Mouse (Mus musculus) kidney, embryonic 15.5 days (tissue): ENCODE results near the gene Slc8b1. TPM values are rescaled to one million over a fixed set of nuclear protein-coding genes. Genes with fewer than 3 reads are reported as not detected.

Source experiments
- ATAC-seq: fragments of 200-750 bp; cut with Nextera tagmentation; replicated peaks from 2 replicates; pipeline ENCODE4 v1.8.0; 2017; ENCODE audit warnings: moderate TSS enrichment; ENCODE audit not compliant: low FRiP score
- H3K27ac ChIP-seq: fragments of 300-500 bp; sonication (generic); 2 replicates; pipeline ENCODE4 v1.5.1; 2015; ENCODE audit warnings: mild to moderate bottlenecking, inconsistent platforms
- H3K27me3 ChIP-seq: fragments of 300-500 bp; sonication (generic); 2 replicates; pipeline ENCODE4 v1.6.1; 2015; ENCODE audit warnings: inconsistent platforms
- H3K36me3 ChIP-seq: fragments of 300-500 bp; sonication (generic); 2 replicates; pipeline ENCODE4 v1.6.1; 2015; ENCODE audit warnings: inconsistent platforms
- H3K4me1 ChIP-seq: fragments of 300-500 bp; sonication (generic); 2 replicates; pipeline ENCODE4 v1.6.1; 2015; ENCODE audit warnings: inconsistent platforms
- H3K4me2 ChIP-seq: fragments of 300-500 bp; sonication (generic); 2 replicates; pipeline ENCODE4 v1.6.1; 2015; ENCODE audit warnings: moderate library complexity, mild to moderate bottlenecking, inconsistent platforms
- H3K4me3 ChIP-seq: fragments of 300-500 bp; sonication (generic); replicated peaks from 2 replicates; pipeline ENCODE4 v1.5.1; 2015; ENCODE audit warnings: mild to moderate bottlenecking, inconsistent platforms
- H3K9ac ChIP-seq: fragments of 300-500 bp; sonication (generic); 2 replicates; pipeline ENCODE4 v1.6.1; 2015; ENCODE audit warnings: mild to moderate bottlenecking, inconsistent platforms
- H3K9me3 ChIP-seq: fragments of 300-500 bp; sonication (generic); replicated peaks from 2 replicates; pipeline ENCODE4 v1.6.1; 2016; ENCODE audit warnings: inconsistent platforms
- WGBS: fragments of 180-500 bp; shearing (Covaris S2); methylation state at CpG from one replicate; pipeline ENCODE4 v1.1.7; 2015; ENCODE audit warnings: mixed read lengths; 5-methylcytosine and 5-hydroxymethylcytosine counted together
- polyA plus RNA-seq: library from polyadenylated mRNA; unstranded; fragments of >200 nt; fragmentation: Nextera tagmentation; extraction: Ambion mirVana; gene quantifications from 2 replicates; pipeline ENCODE4 v1.2.1, GENCODE M21; 2015

Gene Slc8b1
- polyA plus RNA-seq, 1 experiment from 2014 or later = 9.7 TPM

- Histone ChIP-seq H3K4me3 (no peak overlapping the region), H3K9ac (no peak overlapping the region), H3K4me2 (no peak overlapping the region), H3K4me1 (peaks cover 71% of the 10 kb centered on the region), H3K9me3 (no peaks in the 10 kb centered on the region), H3K36me3 (no peaks in the 10 kb centered on the region), H3K27ac (peak overlapping the region; percentile 85), H3K27me3 (no peaks in the 10 kb centered on the region)
- no peak for ATAC-seq
- 58% methylated on average over 9 of the region's 9 CpGs for WGBS
These were observed 3.2 kb downstream of the Slc8b1 start for GRCm38 (mm10) chr5:120514031-120514677.

GRCm38 (mm10) chr5:120514754-120515153 lies 3.8 kb downstream of the Slc8b1 start:
- H3K4me1 ChIP-seq = peaks cover 71% of the 10 kb centered on the region
- H3K4me2 ChIP-seq = no peak overlapping the region
- ATAC-seq = 0 out of 2 replicates have a peak, but pooled peaks have one; percentile 7
- no peaks in the 10 kb centered on the region for H3K27me3 ChIP-seq
- no peaks in the 10 kb centered on the region for H3K9me3 ChIP-seq
- H3K27ac ChIP-seq = peak overlapping the region; percentile 85
- H3K9ac ChIP-seq = no peak overlapping the region
- peaks cover 2% of the 10 kb centered on the region; the same call in 1 of the 2 replicates for H3K36me3 ChIP-seq
- H3K4me3 ChIP-seq = no peak overlapping the region
- 12% methylated on average over 4 of the region's 4 CpGs for WGBS

GRCm38 (mm10) chr5:120515451-120515850 lies 4.5 kb downstream of the Slc8b1 start:
- Histone ChIP-seq H3K4me1 (peaks cover 70% of the 10 kb centered on the region), H3K27me3 (no peaks in the 10 kb centered on the region), H3K9ac (no peak overlapping the region), H3K4me3 (no peak overlapping the region), H3K27ac (peak overlapping the region; percentile 85), H3K4me2 (no peak overlapping the region), H3K36me3 (peaks cover 8% of the 10 kb centered on the region), H3K9me3 (no peaks in the 10 kb centered on the region)
- no peak for ATAC-seq
- 79% methylated on average over 7 of the region's 7 CpGs for WGBS

GRCm38 (mm10) chr5:120516221-120516984 lies 5.4 kb downstream of the Slc8b1 start:
- ATAC-seq = no peak
- no peaks in the 10 kb centered on the region for H3K27me3 ChIP-seq
- peaks cover 14% of the 10 kb centered on the region for H3K36me3 ChIP-seq
- peak overlapping the region; percentile 67; the same call in 1 of the 2 replicates for H3K27ac ChIP-seq
- no peak overlapping the region for H3K9ac ChIP-seq
- H3K4me2 ChIP-seq = no peak overlapping the region
- peaks cover 62% of the 10 kb centered on the region for H3K4me1 ChIP-seq
- no peaks in the 10 kb centered on the region for H3K9me3 ChIP-seq
- H3K4me3 ChIP-seq = no peak overlapping the region
- 52% methylated on average over 15 of the region's 15 CpGs for WGBS

GRCm38 (mm10) chr5:120517552-120517951 lies 6.6 kb downstream of the Slc8b1 start:
- Histone ChIP-seq H3K27me3 (no peaks in the 10 kb centered on the region), H3K36me3 (peaks cover 24% of the 10 kb centered on the region), H3K4me3 (no peak overlapping the region), H3K9me3 (no peaks in the 10 kb centered on the region), H3K4me2 (no peak overlapping the region), H3K9ac (no peak overlapping the region), H3K4me1 (peaks cover 50% of the 10 kb centered on the region), H3K27ac (0 out of 2 replicates have a peak overlapping the region, but pooled peaks have one; percentile 9)
- WGBS = 56% methylated on average over 9 of the region's 9 CpGs
- ATAC-seq = no peak

- H3K27ac ChIP-seq = no peak overlapping the region
- no peak for ATAC-seq
- no peaks in the 10 kb centered on the region for H3K9me3 ChIP-seq
- H3K4me3 ChIP-seq = no peak overlapping the region
- peaks cover 4% of the 10 kb centered on the region; the same call in 1 of the 2 replicates for H3K4me1 ChIP-seq
- H3K27me3 ChIP-seq = no peaks in the 10 kb centered on the region
- no peak overlapping the region for H3K4me2 ChIP-seq
- H3K36me3 ChIP-seq = peaks cover 46% of the 10 kb centered on the region
- WGBS = 90% methylated on average over 3 of the region's 3 CpGs
- H3K9ac ChIP-seq = no peak overlapping the region
These were observed 11.7 kb downstream of the Slc8b1 start for GRCm38 (mm10) chr5:120522649-120523048.

- WGBS = 92% methylated on average over 2 of the region's 2 CpGs
- H3K27ac ChIP-seq = no peak overlapping the region
- no peaks in the 10 kb centered on the region for H3K4me1 ChIP-seq
- no peak overlapping the region for H3K4me2 ChIP-seq
- no peaks in the 10 kb centered on the region for H3K27me3 ChIP-seq
- H3K9ac ChIP-seq = no peak overlapping the region
- peaks cover 57% of the 10 kb centered on the region for H3K36me3 ChIP-seq
- H3K4me3 ChIP-seq = no peak overlapping the region
- no peaks in the 10 kb centered on the region for H3K9me3 ChIP-seq
- 0 out of 2 replicates have a peak, but pooled peaks have one; percentile 44 for ATAC-seq
These were observed 13.8 kb downstream of the Slc8b1 start for GRCm38 (mm10) chr5:120524736-120525135.

- Histone ChIP-seq H3K9me3 (no peaks in the 10 kb centered on the region), H3K4me1 (no peaks in the 10 kb centered on the region), H3K9ac (no peak overlapping the region), H3K27me3 (no peaks in the 10 kb centered on the region), H3K4me3 (no peak overlapping the region), H3K36me3 (peaks cover 57% of the 10 kb centered on the region), H3K27ac (no peak overlapping the region), H3K4me2 (no peak overlapping the region)
- no peak for ATAC-seq
- WGBS = 31% methylated on average over 5 of the region's 5 CpGs
These were observed 14.8 kb downstream of the Slc8b1 start for GRCm38 (mm10) chr5:120525737-120526136.

- H3K4me2 ChIP-seq = no peak overlapping the region
- no peak overlapping the region for H3K9ac ChIP-seq
- peaks cover 59% of the 10 kb centered on the region for H3K36me3 ChIP-seq
- WGBS = 53% methylated on average over 11 of the region's 11 CpGs
- no peaks in the 10 kb centered on the region for H3K9me3 ChIP-seq
- H3K4me3 ChIP-seq = no peak overlapping the region
- no peaks in the 10 kb centered on the region for H3K4me1 ChIP-seq
- H3K27ac ChIP-seq = no peak overlapping the region
- no peaks in the 10 kb centered on the region for H3K27me3 ChIP-seq
- no peak for ATAC-seq
These were observed 15.3 kb downstream of the Slc8b1 start for GRCm38 (mm10) chr5:120526311-120526710.

GRCm38 (mm10) chr5:120527296-120527964 lies 16.5 kb downstream of the Slc8b1 start:
- no peaks in the 10 kb centered on the region for H3K27me3 ChIP-seq
- ATAC-seq = no peak
- no peaks in the 10 kb centered on the region for H3K9me3 ChIP-seq
- no peak overlapping the region for H3K4me2 ChIP-seq
- H3K4me1 ChIP-seq = no peaks in the 10 kb centered on the region
- peaks cover 51% of the 10 kb centered on the region for H3K36me3 ChIP-seq
- WGBS = 80% methylated on average over 17 of the region's 20 CpGs
- no peak overlapping the region for H3K4me3 ChIP-seq
- no peak overlapping the region for H3K9ac ChIP-seq
- H3K27ac ChIP-seq = no peak overlapping the region

- Histone ChIP-seq H3K9me3 (no peaks in the 10 kb centered on the region), H3K4me2 (no peak overlapping the region), H3K27ac (no peak overlapping the region), H3K27me3 (no peaks in the 10 kb centered on the region), H3K4me3 (no peak overlapping the region), H3K9ac (no peak overlapping the region), H3K4me1 (peaks cover 29% of the 10 kb centered on the region), H3K36me3 (peaks cover 29% of the 10 kb centered on the region)
- 82% methylated on average over 8 of the region's 8 CpGs for WGBS
- no peak for ATAC-seq
These were observed 20.7 kb downstream of the Slc8b1 start for GRCm38 (mm10) chr5:120531631-120532030.
